Mouse (Mus musculus) ES-Bruce4 (cell line): ENCODE results near the gene Slc13a5. TPM values are rescaled to one million over a fixed set of nuclear protein-coding genes. Genes with fewer than 3 reads are reported as not detected.

Experiments
- H3K27ac ChIP-seq: 2 replicates; pipeline ENCODE4 v1.5.1; 2012; ENCODE audit warnings: low read length, inconsistent platforms; ENCODE audit not compliant: insufficient read depth
- H3K27me3 ChIP-seq: 2 replicates; pipeline ENCODE4 v1.6.1; 2012; ENCODE audit warnings: mild to moderate bottlenecking, low read length, inconsistent platforms; ENCODE audit not compliant: control insufficient read depth, poor library complexity, insufficient read depth, severe bottlenecking
- H3K36me3 ChIP-seq: 2 replicates; pipeline ENCODE4 v1.6.1; 2012; ENCODE audit warnings: inconsistent platforms, mild to moderate bottlenecking, low read length, moderate library complexity; ENCODE audit not compliant: control insufficient read depth, poor library complexity, insufficient read depth, severe bottlenecking
- H3K4me1 ChIP-seq: one replicate; pipeline ENCODE4 v1.8.1; 2011; ENCODE audit warnings: low read length; ENCODE audit not compliant: control insufficient read depth, insufficient read depth
- H3K4me3 ChIP-seq: 2 replicates; pipeline ENCODE4 v1.5.1; 2011; ENCODE audit warnings: low read depth, mild to moderate bottlenecking, low read length
- H3K9ac ChIP-seq: 2 replicates; pipeline ENCODE4 v1.6.1; 2012; ENCODE audit warnings: low read depth, mild to moderate bottlenecking, inconsistent platforms; ENCODE audit not compliant: poor library complexity, severe bottlenecking
- H3K9me3 ChIP-seq: replicated peaks from 2 replicates; pipeline ENCODE4 v1.6.1; 2012; ENCODE audit warnings: mild to moderate bottlenecking, low read length, inconsistent platforms; ENCODE audit not compliant: control insufficient read depth, poor library complexity, insufficient read depth, severe bottlenecking
- CTCF ChIP-seq: IDR thresholded peaks from one replicate; pipeline ENCODE4 v1.8.1; 2011; ENCODE audit warnings: low read depth, low read length
- EP300 ChIP-seq: IDR thresholded peaks from 2 replicates; pipeline ENCODE4 v1.6.1; 2011; ENCODE audit warnings: low read depth, low read length; ENCODE audit not compliant: insufficient read depth
- POLR2A ChIP-seq: IDR thresholded peaks from one replicate; pipeline ENCODE4 v1.8.1; 2011; ENCODE audit warnings: low read length; ENCODE audit not compliant: insufficient read depth
- polyA plus RNA-seq: library from polyadenylated mRNA; stranded (reverse); fragments of >200 nt; gene quantifications from 2 replicates; pipeline ENCODE4 v1.2.4, GENCODE M21; 2011; ENCODE audit warnings: low read depth; ENCODE audit not compliant: missing spikeins, insufficient read depth, insufficient read length

Slc13a5 gene
- polyA plus RNA-seq, 1 experiment, result 0.31 TPM

- no peaks in the 10 kb centered on the region for H3K27me3 ChIP-seq
- no peaks in the 10 kb centered on the region for H3K9me3 ChIP-seq
- H3K4me1 ChIP-seq, result no peaks in the 10 kb centered on the region
- no peak overlapping the region for H3K9ac ChIP-seq
- H3K4me3 ChIP-seq, result no peak overlapping the region
- H3K36me3 ChIP-seq, result peaks cover 5% of the 10 kb centered on the region
- TF ChIP-seq CTCF (no peak), EP300 (no peak), POLR2A (no peak)
- no peak overlapping the region for H3K27ac ChIP-seq
These were observed 61.8 kb downstream of the Slc13a5 start for GRCm38 (mm10) chr11:72205256-72205655.

GRCm38 (mm10) chr11:72203440-72203839 is 63.6 kb downstream of the Slc13a5 start:
- H3K4me3 ChIP-seq, result no peak overlapping the region
- TF ChIP-seq EP300 (no peak), CTCF (no peak), POLR2A (no peak)
- no peaks in the 10 kb centered on the region for H3K4me1 ChIP-seq
- H3K36me3 ChIP-seq, result no peaks in the 10 kb centered on the region
- H3K9ac ChIP-seq, result no peak overlapping the region
- H3K9me3 ChIP-seq, result no peaks in the 10 kb centered on the region
- no peak overlapping the region for H3K27ac ChIP-seq
- H3K27me3 ChIP-seq, result no peaks in the 10 kb centered on the region

DNA sequence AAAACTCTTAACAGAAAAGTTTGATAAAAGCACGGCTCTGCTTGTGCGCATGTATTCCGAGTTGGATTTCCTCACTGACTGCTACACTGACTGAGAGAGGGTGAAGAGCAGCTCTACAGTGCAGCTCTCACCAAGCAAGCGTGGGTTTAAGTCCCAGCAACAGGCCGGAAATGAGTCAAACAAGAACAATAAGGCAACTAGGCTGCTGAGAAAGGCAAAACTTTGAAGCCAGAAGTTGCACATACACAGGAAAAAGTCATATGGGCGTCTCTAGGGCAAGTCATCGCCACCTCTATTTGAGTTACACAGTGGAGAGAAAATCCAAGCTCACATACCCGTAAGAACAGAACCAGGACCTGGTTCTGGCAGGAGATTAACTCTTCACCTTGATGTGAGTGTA is 70.5 kb downstream of the Slc13a5 start:
- no peaks in the 10 kb centered on the region for H3K27me3 ChIP-seq
- no peak for TF ChIP-seq CTCF
- no peaks in the 10 kb centered on the region for H3K4me1 ChIP-seq
- peaks cover 5% of the 10 kb centered on the region for H3K36me3 ChIP-seq
- no peak overlapping the region for H3K4me3 ChIP-seq
- no peaks in the 10 kb centered on the region for H3K9me3 ChIP-seq
- H3K27ac ChIP-seq, result no peak overlapping the region
- H3K9ac ChIP-seq, result no peak overlapping the region

GRCm38 (mm10) chr11:72194259-72194658 is 72.8 kb downstream of the Slc13a5 start:
- no peak overlapping the region for H3K4me3 ChIP-seq
- TF ChIP-seq EP300, result no peak
- TF ChIP-seq POLR2A, result no peak
- TF ChIP-seq CTCF, result no peak
- H3K4me1 ChIP-seq, result no peaks in the 10 kb centered on the region
- no peaks in the 10 kb centered on the region for H3K27me3 ChIP-seq
- no peak overlapping the region for H3K9ac ChIP-seq
- no peak overlapping the region for H3K27ac ChIP-seq
- H3K9me3 ChIP-seq, result no peaks in the 10 kb centered on the region
- peaks cover 9% of the 10 kb centered on the region for H3K36me3 ChIP-seq

Other genes starting within 250 kb of the Slc13a5 start
- gene Aipl1, start 229.7 kb downstream of the Slc13a5 start, polyA plus RNA-seq, result 1.1 and 1.3 TPM in 2 replicates
- gene Pimreg, start 225.2 kb downstream of the Slc13a5 start, polyA plus RNA-seq, result 43.6 and 49.3 TPM in 2 replicates
- 0.24 and 0.42 TPM in 2 replicates for gene Pitpnm3, start 131.4 kb downstream of the Slc13a5 start, polyA plus RNA-seq
- gene Gm43951, start 60.4 kb downstream of the Slc13a5 start, polyA plus RNA-seq, result 4.4 and 5.1 TPM in 2 replicates
- gene 4933427D14Rik, start 59.8 kb downstream of the Slc13a5 start, polyA plus RNA-seq, result 14.5 and 16.0 TPM in 2 replicates
- 101 and 110 TPM in 2 replicates for gene Txndc17, start 59.7 kb downstream of the Slc13a5 start, polyA plus RNA-seq
- 25.3 and 25.7 TPM in 2 replicates for gene Med31, start 51.6 kb downstream of the Slc13a5 start, polyA plus RNA-seq
- 8.2 and 9.0 TPM in 2 replicates for gene Xaf1, start 34.4 kb upstream of the Slc13a5 start, polyA plus RNA-seq
- not detected in 2 replicates for gene Fbxo39, start 47.2 kb upstream of the Slc13a5 start, polyA plus RNA-seq
- gene Tekt1, start 95.2 kb upstream of the Slc13a5 start, polyA plus RNA-seq, result 0.64 and 0.87 TPM in 2 replicates
- 19.7 and 24.3 TPM in 2 replicates for gene Smtnl2, start 144.5 kb upstream of the Slc13a5 start, polyA plus RNA-seq
- not detected in 2 replicates for gene Ggt6, start 168.3 kb upstream of the Slc13a5 start, polyA plus RNA-seq
- 296 and 298 TPM in 2 replicates for gene Mybbp1a, start 174.1 kb upstream of the Slc13a5 start, polyA plus RNA-seq
- 0.48 and 1.3 TPM in 2 replicates for gene Spns2, start 222.7 kb upstream of the Slc13a5 start, polyA plus RNA-seq